17 mouse cellular contexts compared by ENCODE assay signal in the genomic region with DNA sequence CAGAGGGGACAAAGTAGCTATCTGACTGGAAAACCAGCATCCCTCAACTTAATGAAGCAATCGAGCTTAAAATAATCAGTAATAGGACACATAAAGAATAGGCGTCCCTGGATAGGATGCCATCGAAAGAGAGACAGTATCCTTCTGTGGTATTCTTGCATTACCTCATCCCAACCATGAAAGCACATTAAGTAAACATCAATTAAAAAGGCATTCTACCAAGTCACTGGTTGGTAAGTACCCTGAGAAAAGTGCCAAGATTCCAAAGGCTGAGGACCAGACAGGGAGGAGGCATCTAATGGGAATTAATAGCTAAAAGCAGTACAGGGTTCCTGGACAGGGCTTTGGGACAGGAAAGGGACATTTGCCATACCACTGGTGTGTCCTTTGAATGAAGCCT.
"Had no signal": no experiment of that assay in that cellular context is flagged by ENCODE, and none has a peak within 500 bp of the region (broad histone marks: within the 10 kb centered on the region; RNA-seq: fewer than 3 reads in every experiment).

No protein-coding gene starts in this region.

- ATAC-seq: lung, postnatal 0 days; midbrain, embryonic 13.5 days; midbrain, embryonic 15.5 days had no signal

- H3K4me1 ChIP-seq: lung, embryonic 15.5 days; megakaryocyte, embryonic 14.5 days; midbrain, embryonic 13.5 days; midbrain, embryonic 15.5 days; neural tube, embryonic 12.5 days had no signal

- H3K9me3 ChIP-seq: lung, embryonic 15.5 days; midbrain, embryonic 13.5 days; midbrain, embryonic 15.5 days; neural tube, embryonic 12.5 days; stomach, embryonic 15.5 days had no signal

- H3K36me3 ChIP-seq: lung, embryonic 15.5 days; midbrain, embryonic 13.5 days; midbrain, embryonic 15.5 days; neural tube, embryonic 12.5 days; stomach, embryonic 15.5 days had no signal

- H3K27ac ChIP-seq: lung, embryonic 15.5 days; macrophage; midbrain, embryonic 13.5 days; midbrain, embryonic 15.5 days; neural tube, embryonic 12.5 days; stomach, embryonic 15.5 days; stomach, postnatal 0 days had no signal

- H3K9ac ChIP-seq: lung, embryonic 15.5 days; midbrain, embryonic 13.5 days; midbrain, embryonic 15.5 days; neural tube, embryonic 12.5 days; stomach, embryonic 15.5 days had no signal

- H3K27me3 ChIP-seq: lung, embryonic 15.5 days; megakaryocyte, embryonic 14.5 days; midbrain, embryonic 13.5 days; midbrain, embryonic 15.5 days; neural tube, embryonic 12.5 days; stomach, embryonic 15.5 days had no signal

- DNase-seq: lung, adult 2 months; lung, postnatal 14 days; lung, postnatal 36 days; right cerebral cortex, postnatal 14 days; thymus, adult 2 months; thymus, postnatal 25 days; thymus, postnatal 4 days had no signal

- H3K4me2 ChIP-seq: lung, embryonic 15.5 days; midbrain, embryonic 11.5 days; midbrain, embryonic 13.5 days; midbrain, embryonic 15.5 days; neural tube, embryonic 12.5 days; stomach, embryonic 15.5 days had no signal

- H3K4me3 ChIP-seq: lung, embryonic 15.5 days; megakaryocyte, embryonic 14.5 days; midbrain, embryonic 13.5 days; midbrain, embryonic 15.5 days; neural tube, embryonic 12.5 days; stomach, embryonic 15.5 days had no signal
